Mouse (Mus musculus): ENCODE measurements at regions not wholly inside any gene's neighbourhood (a gene's known extent, or its start where the extent isn't known, plus 50 kb on each side); places are given as distances from the start of the nearest gene placed in this dataset.
A peak's percentile ranks its signal among the peaks of the same experiment; 100 is the strongest.

- H3K27ac ChIP-seq (replicated peaks) = peak overlapping the region; percentile 68
- WGBS = 45% methylated on average over 11 of the region's 11 CpGs
- H3K27me3 ChIP-seq = no peaks in the 10 kb centered on the region
These were observed 351.0 kb upstream of the Tenm3 start for GRCm38 (mm10) chr8:49194592-49195332.

GRCm38 (mm10) chr8:49186853-49187252, 343.1 kb upstream of the Tenm3 start:
- no peak overlapping the region for H3K4me2 ChIP-seq
- no peak overlapping the region for H3K9ac ChIP-seq
- peaks cover 19% of the 10 kb centered on the region for H3K4me1 ChIP-seq (replicated peaks)
- H3K27ac ChIP-seq (replicated peaks) = peak overlapping the region; percentile 68
- WGBS = 42% methylated on average over 3 of the region's 3 CpGs
- no peaks in the 10 kb centered on the region for H3K27me3 ChIP-seq
- no peak overlapping the region for H3K4me3 ChIP-seq
- H3K9me3 ChIP-seq = no peaks in the 10 kb centered on the region
- peak; percentile 53 for ATAC-seq (ENCODE audit: low read depth)
- no peaks in the 10 kb centered on the region for H3K36me3 ChIP-seq

More at GRCm38 (mm10) chr8:49194592-49195332, 351.0 kb upstream of the Tenm3 start:
- H3K9me3 ChIP-seq = no peaks in the 10 kb centered on the region
- ATAC-seq (ENCODE audit: low read depth) = no peak
- H3K36me3 ChIP-seq = no peaks in the 10 kb centered on the region
- H3K9ac ChIP-seq = no peak overlapping the region
- peaks cover 7% of the 10 kb centered on the region; the same call in 1 of the 2 replicates for H3K4me1 ChIP-seq (replicated peaks)
- H3K4me2 ChIP-seq = no peak overlapping the region
- H3K4me3 ChIP-seq = no peak overlapping the region

GRCm38 (mm10) chr8:49175386-49175785, 331.6 kb upstream of the Tenm3 start:
- Histone ChIP-seq H3K27me3 (no peaks in the 10 kb centered on the region), H3K4me1 (replicated peaks) (no peaks in the 10 kb centered on the region), H3K4me3 (no peak overlapping the region), H3K9me3 (no peaks in the 10 kb centered on the region), H3K36me3 (no peaks in the 10 kb centered on the region), H3K9ac (no peak overlapping the region), H3K4me2 (no peak overlapping the region), H3K27ac (replicated peaks) (no peak overlapping the region)
- no peak for ATAC-seq (ENCODE audit: low read depth)
- 90% methylated on average over 4 of the region's 4 CpGs for WGBS

- Histone ChIP-seq H3K27ac (replicated peaks) (no peak overlapping the region), H3K9me3 (no peaks in the 10 kb centered on the region), H3K36me3 (no peaks in the 10 kb centered on the region), H3K4me3 (no peak overlapping the region), H3K4me1 (replicated peaks) (no peaks in the 10 kb centered on the region), H3K4me2 (no peak overlapping the region), H3K27me3 (no peaks in the 10 kb centered on the region), H3K9ac (no peak overlapping the region)
- WGBS = 84% methylated on average over 2 of the region's 2 CpGs
- no peak for ATAC-seq (ENCODE audit: low read depth)
These were observed 331.2 kb upstream of the Tenm3 start for GRCm38 (mm10) chr8:49174956-49175355.

- no peaks in the 10 kb centered on the region for H3K36me3 ChIP-seq
- no peak overlapping the region for H3K4me3 ChIP-seq
- 67% methylated on average over 4 of the region's 4 CpGs for WGBS
- H3K9me3 ChIP-seq = no peaks in the 10 kb centered on the region
- no peak overlapping the region for H3K27ac ChIP-seq (replicated peaks)
- H3K4me1 ChIP-seq (replicated peaks) = peaks cover 23% of the 10 kb centered on the region
- ATAC-seq (ENCODE audit: low read depth) = no peak
- H3K4me2 ChIP-seq = no peak overlapping the region
- H3K27me3 ChIP-seq = no peaks in the 10 kb centered on the region
- no peak overlapping the region for H3K9ac ChIP-seq
These were observed 315.6 kb upstream of the Tenm3 start for GRCm38 (mm10) chr8:49159318-49159717.

- Histone ChIP-seq H3K9ac (no peak overlapping the region), H3K4me1 (replicated peaks) (peaks cover 23% of the 10 kb centered on the region), H3K27me3 (no peaks in the 10 kb centered on the region), H3K9me3 (no peaks in the 10 kb centered on the region), H3K36me3 (no peaks in the 10 kb centered on the region), H3K4me3 (no peak overlapping the region), H3K27ac (replicated peaks) (peak overlapping the region; percentile 20), H3K4me2 (no peak overlapping the region)
- ATAC-seq (ENCODE audit: low read depth) = 0 out of 2 replicates have a peak, but pooled peaks have one; percentile 43
- WGBS = 26% methylated on average over 4 of the region's 4 CpGs
These were observed 314.4 kb upstream of the Tenm3 start for GRCm38 (mm10) chr8:49158201-49158600.

GRCm38 (mm10) chr8:49136503-49137044, 292.8 kb upstream of the Tenm3 start:
- H3K36me3 ChIP-seq = no peaks in the 10 kb centered on the region
- H3K4me3 ChIP-seq = no peak overlapping the region
- H3K4me1 ChIP-seq (replicated peaks) = no peaks in the 10 kb centered on the region
- no peak for ATAC-seq (ENCODE audit: low read depth)
- no peak overlapping the region for H3K27ac ChIP-seq (replicated peaks)
- no peaks in the 10 kb centered on the region for H3K9me3 ChIP-seq
- H3K27me3 ChIP-seq = no peaks in the 10 kb centered on the region
- no peak overlapping the region for H3K4me2 ChIP-seq
- no peak overlapping the region for H3K9ac ChIP-seq
- 86% methylated on average over 10 of the region's 10 CpGs for WGBS

GRCm38 (mm10) chr8:49109095-49109494, 265.3 kb upstream of the Tenm3 start:
- Histone ChIP-seq H3K9ac (no peak overlapping the region), H3K9me3 (no peaks in the 10 kb centered on the region), H3K4me3 (no peak overlapping the region), H3K27me3 (no peaks in the 10 kb centered on the region), H3K4me2 (no peak overlapping the region), H3K4me1 (replicated peaks) (peaks cover 17% of the 10 kb centered on the region; the same call in 1 of the 2 replicates), H3K27ac (replicated peaks) (0 out of 2 replicates have a peak overlapping the region, but pooled peaks have one; percentile 3), H3K36me3 (no peaks in the 10 kb centered on the region)
- WGBS = 82% methylated on average over 6 of the region's 6 CpGs
- no peak for ATAC-seq (ENCODE audit: low read depth)

- Histone ChIP-seq H3K4me3 (no peak overlapping the region), H3K9ac (no peak overlapping the region), H3K4me1 (replicated peaks) (peaks cover 17% of the 10 kb centered on the region; the same call in 1 of the 2 replicates), H3K9me3 (no peaks in the 10 kb centered on the region), H3K36me3 (no peaks in the 10 kb centered on the region), H3K4me2 (no peak overlapping the region), H3K27me3 (no peaks in the 10 kb centered on the region), H3K27ac (replicated peaks) (0 out of 2 replicates have a peak overlapping the region, but pooled peaks have one; percentile 3)
- ATAC-seq (ENCODE audit: low read depth) = no peak
- 59% methylated on average over 4 of the region's 4 CpGs for WGBS
These were observed 264.9 kb upstream of the Tenm3 start for GRCm38 (mm10) chr8:49108665-49109064.

GRCm38 (mm10) chr8:49106531-49106930, 262.8 kb upstream of the Tenm3 start:
- H3K9me3 ChIP-seq = no peaks in the 10 kb centered on the region
- ATAC-seq (ENCODE audit: low read depth) = no peak
- H3K36me3 ChIP-seq = no peaks in the 10 kb centered on the region
- 83% methylated on average over 3 of the region's 3 CpGs for WGBS
- H3K4me2 ChIP-seq = no peak overlapping the region
- H3K4me1 ChIP-seq (replicated peaks) = peaks cover 17% of the 10 kb centered on the region; the same call in 1 of the 2 replicates
- no peaks in the 10 kb centered on the region for H3K27me3 ChIP-seq
- H3K9ac ChIP-seq = no peak overlapping the region
- H3K27ac ChIP-seq (replicated peaks) = no peak overlapping the region
- no peak overlapping the region for H3K4me3 ChIP-seq

- no peak for ATAC-seq (ENCODE audit: low read depth)
- Histone ChIP-seq H3K36me3 (no peaks in the 10 kb centered on the region), H3K9ac (no peak overlapping the region), H3K27me3 (no peaks in the 10 kb centered on the region), H3K27ac (replicated peaks) (no peak overlapping the region), H3K4me1 (replicated peaks) (no peaks in the 10 kb centered on the region), H3K4me3 (no peak overlapping the region), H3K9me3 (peaks cover 7% of the 10 kb centered on the region), H3K4me2 (no peak overlapping the region)
- 86% methylated on average over 7 of the region's 7 CpGs for WGBS
These were observed 257.4 kb upstream of the Tenm3 start for GRCm38 (mm10) chr8:49101156-49101555.

- Histone ChIP-seq H3K4me2 (no peak overlapping the region), H3K27ac (replicated peaks) (no peak overlapping the region), H3K4me3 (no peak overlapping the region), H3K4me1 (replicated peaks) (no peaks in the 10 kb centered on the region), H3K36me3 (no peaks in the 10 kb centered on the region), H3K9me3 (no peaks in the 10 kb centered on the region), H3K27me3 (no peaks in the 10 kb centered on the region), H3K9ac (no peak overlapping the region)
- no peak for ATAC-seq (ENCODE audit: low read depth)
- WGBS = 82% methylated on average over 6 of the region's 6 CpGs
These were observed 240.6 kb upstream of the Tenm3 start for GRCm38 (mm10) chr8:49084191-49084875.
